Mouse (Mus musculus) limb, embryonic 10.5 days (tissue): Measurements from ENCODE around the gene Pdgfc. TPM values are rescaled to one million over a fixed set of nuclear protein-coding genes. Genes with fewer than 3 reads are reported as not detected.
"Not testable (repeated sequence)": the region's sequence is repeated elsewhere in the genome, so short reads cannot be mapped to it uniquely, and the experiment has no call there.

Experiments used
- DNase-seq: peaks from one replicate; pipeline ENCODE4 v3.0.0-alpha.2; 2017; ENCODE audit warnings: low spot score
- H3K27ac ChIP-seq: fragments of 300-500 bp; sonication (generic); 2 replicates; pipeline ENCODE4 v1.5.1; 2016; ENCODE audit warnings: mild to moderate bottlenecking
- H3K27me3 ChIP-seq: fragments of 300-500 bp; sonication (generic); 2 replicates; pipeline ENCODE4 v1.6.1; 2016; ENCODE audit warnings: low read depth, mild to moderate bottlenecking; ENCODE audit not compliant: poor library complexity, severe bottlenecking
- H3K36me3 ChIP-seq: fragments of 300-500 bp; sonication (generic); 2 replicates; pipeline ENCODE4 v1.6.1; 2016; ENCODE audit warnings: mild to moderate bottlenecking, moderate library complexity
- H3K4me1 ChIP-seq: fragments of 300-500 bp; sonication (generic); 2 replicates; pipeline ENCODE4 v1.6.1; 2016
- H3K4me3 ChIP-seq: fragments of 300-500 bp; sonication (generic); 2 replicates; pipeline ENCODE4 v1.5.1; 2016; ENCODE audit warnings: mild to moderate bottlenecking, moderate library complexity
- H3K9me3 ChIP-seq: fragments of 300-500 bp; sonication (generic); replicated peaks from 2 replicates; pipeline ENCODE4 v1.6.1; 2016; ENCODE audit warnings: mild to moderate bottlenecking
- whole genome bisulfite sequencing: fragments of 180-500 bp; shearing (Covaris S2); methylation state at CpG from one replicate; pipeline ENCODE4 v1.1.7; 2016; 5-methylcytosine and 5-hydroxymethylcytosine counted together
- polyA plus RNA-seq: library from polyadenylated mRNA; unstranded; fragments of >200 nt; fragmentation: Nextera tagmentation; extraction: Ambion mirVana; gene quantifications from 2 replicates; pipeline ENCODE4 v1.2.1, GENCODE M21; 2016

Pdgfc gene
- polyA plus RNA-seq, 1 experiment from 2014 or later, result 58.8 TPM

DNA sequence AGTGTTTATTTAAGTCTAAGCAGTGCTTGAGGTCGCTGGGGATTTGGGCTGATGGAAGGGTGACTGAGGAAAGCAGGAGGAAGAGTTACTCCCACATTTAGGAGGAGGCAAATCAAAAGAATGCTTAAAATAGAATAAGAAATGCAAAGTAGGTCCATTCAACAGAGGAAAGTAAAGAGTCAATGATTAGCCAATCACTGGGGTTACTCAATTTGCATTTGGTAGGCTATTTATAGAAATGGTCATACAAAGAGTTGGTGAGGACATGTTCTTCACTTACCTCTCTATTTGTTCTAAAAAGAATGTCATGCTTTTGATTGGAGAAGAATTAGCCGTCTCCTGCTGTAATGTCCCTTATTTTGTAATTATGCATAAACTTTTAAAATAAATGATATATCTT, 90.8 kb downstream of the Pdgfc start:
- no peak overlapping the region for H3K27ac ChIP-seq
- H3K4me1 ChIP-seq, result no peaks in the 10 kb centered on the region
- H3K27me3 ChIP-seq, result no peaks in the 10 kb centered on the region
- no peaks in the 10 kb centered on the region for H3K36me3 ChIP-seq
- DNase-seq, result no peak
- no peak overlapping the region for H3K4me3 ChIP-seq
- H3K9me3 ChIP-seq, result no peaks in the 10 kb centered on the region
- 57% methylated on average over 2 of the region's 2 CpGs for WGBS

DNA sequence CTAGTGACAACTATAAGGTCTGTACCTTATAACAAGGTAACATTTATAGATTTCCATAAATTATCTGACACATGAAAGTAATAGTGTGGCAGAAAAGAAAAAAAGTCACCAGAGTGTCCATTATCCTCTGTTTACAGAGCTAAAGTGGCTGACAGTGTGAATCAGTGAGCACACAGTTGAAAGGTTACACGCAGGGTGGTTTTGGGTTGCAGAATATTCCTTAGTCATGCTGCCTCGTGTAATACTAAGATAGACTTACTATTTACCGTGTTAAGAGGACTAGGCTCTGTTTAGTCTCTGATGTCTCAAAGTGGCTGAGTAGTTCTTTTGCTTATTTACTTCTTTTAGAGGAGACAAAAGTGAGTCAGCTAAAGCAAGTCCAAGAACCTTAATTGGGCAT, 100.8 kb downstream of the Pdgfc start:
- Histone ChIP-seq H3K9me3 (no peaks in the 10 kb centered on the region), H3K4me1 (no peaks in the 10 kb centered on the region), H3K36me3 (peaks cover 8% of the 10 kb centered on the region), H3K27ac (no peak overlapping the region), H3K27me3 (no peaks in the 10 kb centered on the region), H3K4me3 (no peak overlapping the region)
- no peak for DNase-seq
- 90% methylated on average over 3 of the region's 3 CpGs for WGBS

DNA sequence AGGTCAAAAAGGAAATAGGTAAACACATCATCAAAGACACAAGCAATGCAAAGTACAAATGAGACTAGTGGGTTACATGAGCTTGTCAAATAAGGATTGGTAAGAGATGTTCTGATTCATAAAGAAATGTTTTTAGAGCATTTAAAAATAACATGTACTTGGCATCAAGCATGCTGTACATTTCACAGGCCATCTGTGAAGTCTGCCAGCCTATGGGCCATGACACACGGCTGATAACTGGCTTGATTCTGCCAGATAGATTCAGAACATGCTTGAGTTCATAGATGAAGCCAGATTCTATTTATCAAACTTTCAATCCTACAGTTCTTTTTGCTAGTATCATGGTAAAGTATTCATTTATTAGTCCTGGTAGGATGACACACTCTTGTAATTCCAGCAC, 101.8 kb downstream of the Pdgfc start:
- not testable (repeated sequence) for H3K27me3 ChIP-seq, H3K27ac ChIP-seq, DNase-seq, H3K9me3 ChIP-seq, H3K4me3 ChIP-seq, H3K4me1 ChIP-seq
- H3K36me3 ChIP-seq, result peaks cover 13% of the 10 kb centered on the region
- WGBS, result 98% methylated on average over 1 of the region's 1 CpGs

DNA sequence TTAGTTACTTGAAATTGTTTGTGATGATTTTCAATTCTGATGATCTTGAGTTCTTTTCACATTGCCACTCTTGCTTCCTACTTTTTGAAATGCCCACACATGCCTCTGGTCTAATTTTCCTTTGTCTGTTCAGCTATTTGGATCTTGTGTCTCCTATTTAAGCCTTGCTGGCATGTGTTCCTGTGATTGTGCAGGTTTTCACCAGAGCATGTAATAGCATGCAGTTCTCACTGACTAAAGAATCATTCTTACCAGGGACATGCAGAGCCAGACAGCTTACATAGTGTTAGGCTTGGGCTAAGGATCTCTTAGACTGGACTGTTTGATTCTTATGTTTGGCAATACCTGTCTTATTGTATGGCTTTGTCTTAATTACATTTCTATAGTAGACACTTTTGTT, 107.5 kb downstream of the Pdgfc start:
- H3K27me3 ChIP-seq, result no peaks in the 10 kb centered on the region
- peaks cover 6% of the 10 kb centered on the region for H3K4me1 ChIP-seq
- H3K36me3 ChIP-seq, result peaks cover 13% of the 10 kb centered on the region
- H3K4me3 ChIP-seq, result no peak overlapping the region
- no peak for DNase-seq
- H3K27ac ChIP-seq, result no peak overlapping the region
- no peaks in the 10 kb centered on the region for H3K9me3 ChIP-seq

DNA sequence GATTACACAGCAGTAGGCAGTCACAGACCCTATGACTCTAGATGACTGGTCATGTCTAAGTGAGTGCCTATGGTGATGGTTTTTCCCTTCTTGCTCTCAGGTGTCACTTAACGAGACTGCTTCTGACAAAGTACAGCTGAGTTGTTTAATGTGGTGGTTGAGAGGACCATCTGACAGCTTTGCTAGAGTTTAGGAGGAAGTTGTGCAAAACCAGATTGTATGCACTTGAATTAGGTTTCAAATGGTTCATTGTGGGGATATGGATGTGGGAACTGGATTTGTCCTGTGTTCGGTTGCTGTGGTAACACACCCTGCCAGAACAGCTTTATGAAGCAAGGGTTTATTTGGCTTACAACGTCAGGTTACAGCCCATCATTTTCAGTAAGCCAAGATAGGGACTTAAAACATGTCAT, 112.9 kb downstream of the Pdgfc start:
- H3K36me3 ChIP-seq, result no peaks in the 10 kb centered on the region
- DNase-seq, result no peak
- no peaks in the 10 kb centered on the region for H3K9me3 ChIP-seq
- H3K4me3 ChIP-seq, result no peak overlapping the region
- peaks cover 24% of the 10 kb centered on the region for H3K4me1 ChIP-seq
- 54% methylated on average over 3 of the region's 3 CpGs for WGBS
- H3K27me3 ChIP-seq, result no peaks in the 10 kb centered on the region
- no peak overlapping the region for H3K27ac ChIP-seq

DNA sequence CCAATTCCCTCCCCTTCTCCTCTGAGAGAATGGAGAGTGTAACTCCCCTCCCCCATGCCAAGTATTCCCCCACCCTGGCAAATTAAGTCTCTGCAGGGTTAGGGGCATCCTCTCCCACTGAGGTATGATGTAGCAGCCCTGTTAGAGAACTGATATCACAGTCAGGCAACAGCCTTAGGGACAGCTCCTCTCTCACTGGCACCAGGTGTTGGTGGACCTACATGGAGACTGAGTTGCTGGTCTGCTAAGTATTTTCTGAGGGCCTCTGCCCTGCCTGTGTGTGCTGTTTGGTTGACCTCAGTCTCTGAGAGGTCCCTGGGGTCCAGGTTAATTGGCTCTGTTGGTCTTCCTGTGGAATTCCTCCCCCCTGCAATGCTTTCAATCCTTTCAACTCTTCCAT, 114.0 kb downstream of the Pdgfc start:
- no peak for DNase-seq
- peaks cover 24% of the 10 kb centered on the region for H3K4me1 ChIP-seq
- no peaks in the 10 kb centered on the region for H3K36me3 ChIP-seq
- H3K9me3 ChIP-seq, result no peaks in the 10 kb centered on the region
- H3K27ac ChIP-seq, result no peak overlapping the region
- H3K4me3 ChIP-seq, result no peak overlapping the region
- no peaks in the 10 kb centered on the region for H3K27me3 ChIP-seq

DNA sequence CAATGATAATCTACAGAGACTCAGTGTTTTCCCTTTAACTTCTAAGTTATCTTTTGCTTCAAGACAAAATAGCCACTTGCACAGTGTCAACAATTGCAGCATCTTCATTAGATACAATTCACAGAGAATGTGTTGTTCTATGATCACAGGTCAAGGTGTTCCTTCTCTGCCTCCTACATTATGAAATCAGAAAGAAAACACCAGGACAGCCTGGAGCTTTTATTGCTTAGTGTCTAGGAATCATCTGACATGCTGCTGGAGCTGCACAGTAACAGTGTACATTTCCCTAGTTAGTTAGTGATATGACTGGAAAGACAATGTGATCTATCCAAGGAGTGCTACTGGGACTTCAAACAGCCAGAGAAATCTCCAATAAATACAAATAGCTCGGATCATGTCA, 118.2 kb downstream of the Pdgfc start:
- H3K9me3 ChIP-seq, result no peaks in the 10 kb centered on the region
- H3K4me3 ChIP-seq, result no peak overlapping the region
- 76% methylated on average over 1 of the region's 1 CpGs for WGBS
- H3K36me3 ChIP-seq, result no peaks in the 10 kb centered on the region
- peaks cover 11% of the 10 kb centered on the region for H3K4me1 ChIP-seq
- H3K27ac ChIP-seq, result no peak overlapping the region
- DNase-seq, result no peak
- no peaks in the 10 kb centered on the region for H3K27me3 ChIP-seq

DNA sequence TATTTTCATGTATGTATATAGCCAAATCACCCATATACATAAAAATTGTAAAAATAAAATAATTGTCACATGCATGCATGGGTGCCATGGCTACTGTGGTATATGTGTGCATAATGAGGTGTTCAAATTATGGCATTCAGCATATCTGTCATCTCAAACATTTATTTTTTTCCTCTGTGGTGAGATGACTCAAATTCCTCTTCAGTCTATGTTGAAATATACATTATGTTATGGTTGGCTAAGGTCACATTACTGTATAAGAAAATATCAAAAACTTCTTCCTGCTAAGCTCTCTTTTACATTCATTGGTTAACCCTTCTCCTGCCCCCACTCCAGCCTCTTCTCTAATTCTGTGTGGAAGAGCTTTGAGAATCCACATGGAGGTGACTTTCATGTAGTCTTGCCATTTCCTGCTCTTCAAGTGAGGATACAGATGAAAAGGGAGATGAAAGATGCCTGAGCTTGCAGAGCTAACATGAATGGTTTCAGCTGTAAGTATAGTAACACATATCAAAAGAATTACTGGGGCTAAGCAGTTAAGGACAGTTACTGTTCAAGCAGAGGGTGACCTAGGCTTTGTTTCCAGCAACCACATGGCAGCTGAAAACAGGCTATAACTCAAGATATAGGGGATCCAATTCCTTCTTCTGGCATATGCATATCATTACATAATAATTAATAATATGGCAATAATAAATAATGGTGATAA, 124.4 kb downstream of the Pdgfc start:
- H3K27me3 ChIP-seq, result no peaks in the 10 kb centered on the region
- DNase-seq, result no peak
- no peak overlapping the region for H3K27ac ChIP-seq
- no peaks in the 10 kb centered on the region for H3K9me3 ChIP-seq
- 0 out of 2 replicates have a peak, but pooled peaks cover 3% of the 10 kb centered on the region for H3K36me3 ChIP-seq
- no peak overlapping the region for H3K4me3 ChIP-seq
- no peaks in the 10 kb centered on the region for H3K4me1 ChIP-seq

DNA sequence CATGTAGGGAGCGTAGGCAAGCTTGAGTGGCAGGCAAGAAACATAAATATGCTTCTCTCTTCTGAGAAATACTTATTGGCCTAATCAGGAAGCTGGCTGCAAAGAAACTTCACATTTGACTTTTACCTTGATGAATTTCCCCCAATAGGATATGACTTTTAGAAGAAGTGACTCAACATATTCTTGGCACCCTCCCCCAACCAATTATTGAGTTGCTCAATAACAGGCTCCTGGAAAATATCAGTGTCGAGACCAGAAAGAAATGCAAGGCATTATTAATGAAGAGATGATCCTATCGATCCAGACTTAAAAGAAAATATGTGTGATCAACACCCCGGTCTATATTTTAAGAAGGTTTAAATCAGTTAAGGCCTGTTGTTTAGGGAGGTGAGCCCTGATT, 125.9 kb downstream of the Pdgfc start:
- WGBS, result 91% methylated on average over 4 of the region's 4 CpGs
- no peak overlapping the region for H3K4me3 ChIP-seq
- no peaks in the 10 kb centered on the region for H3K9me3 ChIP-seq
- no peaks in the 10 kb centered on the region for H3K4me1 ChIP-seq
- DNase-seq, result no peak
- H3K27ac ChIP-seq, result no peak overlapping the region
- 0 out of 2 replicates have a peak, but pooled peaks cover 3% of the 10 kb centered on the region for H3K36me3 ChIP-seq
- H3K27me3 ChIP-seq, result no peaks in the 10 kb centered on the region

DNA sequence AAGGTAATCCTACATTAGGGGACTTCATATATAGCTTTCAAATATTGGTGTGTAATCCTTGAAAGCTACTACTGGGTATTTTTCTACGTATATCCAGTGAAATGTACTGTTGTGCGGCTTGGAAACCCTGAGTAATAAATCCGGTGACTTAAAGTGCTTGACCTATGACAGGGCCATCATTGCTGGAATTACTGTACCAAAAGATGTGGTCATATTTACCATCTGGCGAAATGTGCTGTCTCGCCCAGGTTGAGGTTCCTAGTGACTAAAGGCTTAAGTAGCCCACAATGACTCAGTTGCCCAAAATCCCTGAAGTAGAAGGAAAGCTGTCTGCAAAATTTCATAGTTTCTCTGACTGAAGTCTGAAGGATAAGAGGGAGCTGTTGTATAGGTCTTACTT, 127.9 kb downstream of the Pdgfc start:
- WGBS, result 92% methylated on average over 5 of the region's 5 CpGs
- no peaks in the 10 kb centered on the region for H3K27me3 ChIP-seq

DNA sequence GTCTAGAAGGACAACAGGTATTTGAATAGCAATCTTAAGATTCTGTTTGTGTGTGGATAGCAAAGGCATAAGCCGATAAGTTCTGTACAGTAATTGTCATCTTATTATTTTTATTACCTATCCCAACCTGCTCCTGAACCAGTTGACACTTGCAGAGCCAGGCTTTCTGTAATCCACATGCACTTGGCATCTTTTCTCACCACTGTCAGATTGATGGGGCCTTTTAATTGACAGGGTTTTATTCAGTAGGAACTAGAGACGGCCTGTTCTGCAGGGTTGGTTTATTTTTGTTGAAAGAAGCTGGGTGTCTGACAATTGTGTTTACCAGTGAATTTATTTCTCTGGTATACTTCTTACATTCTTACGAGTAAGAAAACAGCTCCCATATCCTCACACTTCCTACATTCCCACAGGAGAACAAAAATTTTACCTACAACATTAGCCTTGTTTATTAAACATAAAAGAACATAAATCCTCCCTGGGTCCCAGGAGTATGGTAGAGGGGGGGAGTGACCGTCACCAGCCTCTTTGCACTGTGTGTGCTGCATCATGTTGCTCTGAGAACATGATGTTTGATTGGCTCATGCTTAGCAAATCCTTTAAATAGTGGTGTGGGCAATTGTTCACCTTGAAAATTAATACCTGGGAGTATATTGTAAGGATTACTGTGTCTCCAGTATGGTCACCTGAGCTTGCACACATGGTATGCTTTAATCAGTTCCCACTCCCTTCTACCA, 134.0 kb downstream of the Pdgfc start:
- no peak for DNase-seq
- peaks cover 5% of the 10 kb centered on the region for H3K36me3 ChIP-seq
- H3K27ac ChIP-seq, result no peak overlapping the region
- no peak overlapping the region for H3K4me3 ChIP-seq
- peaks cover 4% of the 10 kb centered on the region; the same call in 1 of the 2 replicates for H3K4me1 ChIP-seq
- no peaks in the 10 kb centered on the region for H3K9me3 ChIP-seq
- WGBS, result 66% methylated on average over 4 of the region's 4 CpGs
- H3K27me3 ChIP-seq, result no peaks in the 10 kb centered on the region

More for the DNA sequence above, 127.9 kb downstream of the Pdgfc start:
- Histone ChIP-seq H3K36me3 (0 out of 2 replicates have a peak, but pooled peaks cover 3% of the 10 kb centered on the region), H3K27ac (no peak overlapping the region), H3K4me1 (no peaks in the 10 kb centered on the region), H3K9me3 (no peaks in the 10 kb centered on the region), H3K4me3 (no peak overlapping the region)
- no peak for DNase-seq

DNA sequence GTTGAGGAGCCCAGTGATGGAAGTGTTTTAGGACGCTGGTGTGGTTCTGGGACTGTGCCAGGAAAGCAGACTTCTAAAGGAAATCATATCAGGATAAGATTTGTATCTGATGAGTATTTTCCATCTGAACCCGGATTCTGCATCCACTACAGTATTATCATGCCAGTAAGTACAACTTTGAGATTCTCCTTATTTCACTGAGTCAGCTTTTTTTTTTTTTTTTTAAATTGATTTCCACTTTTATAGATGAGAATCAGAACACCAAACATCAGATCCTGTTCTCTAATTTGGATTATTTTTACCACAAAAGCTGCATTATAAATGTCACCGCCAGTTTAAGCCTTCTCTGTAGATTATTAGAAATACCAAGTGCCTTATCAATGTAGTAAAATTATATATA, 138.6 kb downstream of the Pdgfc start:
- Histone ChIP-seq H3K4me3 (no peak overlapping the region), H3K27me3 (no peaks in the 10 kb centered on the region), H3K36me3 (peaks cover 21% of the 10 kb centered on the region), H3K27ac (no peak overlapping the region), H3K9me3 (no peaks in the 10 kb centered on the region), H3K4me1 (peaks cover 4% of the 10 kb centered on the region; the same call in 1 of the 2 replicates)
- WGBS, result 95% methylated on average over 3 of the region's 3 CpGs
- DNase-seq, result no peak

DNA sequence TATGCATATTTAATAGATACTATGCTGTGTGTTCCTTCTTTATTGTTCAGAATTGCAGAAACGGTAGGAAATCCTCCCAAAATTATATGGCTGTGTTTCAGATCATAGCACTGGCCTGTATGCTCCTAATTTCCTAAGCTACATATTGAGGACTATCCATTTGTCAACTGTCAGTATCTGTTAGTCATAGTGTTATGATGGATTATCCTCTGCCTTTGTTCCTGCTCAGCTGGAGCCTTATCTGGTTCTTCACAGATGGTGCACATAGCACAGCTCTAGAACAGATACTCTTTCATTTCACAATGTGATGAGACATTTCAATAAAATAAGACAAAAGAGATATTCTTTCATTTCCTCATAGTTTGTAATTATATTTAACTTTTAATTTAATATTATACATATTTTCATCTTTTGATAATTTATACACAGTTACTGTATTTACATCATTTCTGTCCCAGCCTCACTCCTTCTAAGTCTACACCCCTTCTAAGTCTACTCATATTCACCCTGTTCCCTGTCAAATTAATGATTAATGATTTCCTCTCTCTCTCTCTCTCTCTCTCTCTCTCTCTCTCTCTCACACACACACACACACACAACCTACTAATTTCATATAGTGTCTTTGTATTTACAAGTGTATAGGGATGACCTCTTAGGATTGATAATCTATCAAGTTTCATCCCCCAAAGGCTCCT, 145.2 kb downstream of the Pdgfc start:
- no peaks in the 10 kb centered on the region for H3K27me3 ChIP-seq
- H3K4me1 ChIP-seq, result no peaks in the 10 kb centered on the region
- 89% methylated on average over 1 of the region's 1 CpGs for WGBS
- no peaks in the 10 kb centered on the region for H3K9me3 ChIP-seq
- DNase-seq, result no peak
- peaks cover 6% of the 10 kb centered on the region for H3K36me3 ChIP-seq
- H3K27ac ChIP-seq, result no peak overlapping the region
- H3K4me3 ChIP-seq, result no peak overlapping the region
